In the genomic region with DNA sequence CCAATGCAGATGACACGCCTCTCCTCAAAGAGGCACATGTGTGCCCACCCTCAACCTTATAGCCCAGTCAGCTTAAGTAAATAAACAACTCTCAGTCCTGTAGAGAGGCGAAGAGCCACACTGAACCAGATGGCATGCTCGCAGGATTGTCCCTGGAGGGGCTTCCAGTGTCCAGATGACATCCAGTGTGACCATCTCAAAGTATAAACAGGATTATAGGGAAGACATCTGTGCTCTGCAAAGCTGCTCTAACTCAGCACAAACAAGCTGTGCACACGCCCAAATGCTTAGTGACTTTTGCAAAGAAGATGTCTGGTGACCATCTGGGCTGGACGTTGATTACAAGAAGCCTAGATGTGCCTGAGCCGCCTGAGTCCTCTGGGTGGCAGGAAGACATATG, we compare ENCODE assay signal across 24 mouse cellular contexts. TPM values are rescaled to one million over a fixed set of nuclear protein-coding genes. Genes with fewer than 3 reads are reported as not detected.
DNase-seq lines count a peak whose midpoint lies in the region; ATAC-seq and TF ChIP-seq lines count a peak whose summit lies in the region.
"Had no signal": no experiment of that assay in that cellular context is flagged by ENCODE, and none has a peak within 500 bp of the region (broad histone marks: within the 10 kb centered on the region; RNA-seq: fewer than 3 reads in every experiment).

No protein-coding gene starts in this region.

- ATAC-seq in hindbrain, embryonic 11.5 days (ENCODE audit: low FRiP score) = no peak
- ATAC-seq in hindbrain, embryonic 14.5 days (ENCODE audit: low FRiP score) = no peak
- peak; percentile 66; the same call in 1 of the 2 replicates for ATAC-seq in stomach, embryonic 16.5 days (ENCODE audit: insufficient read depth, low FRiP score)
- ATAC-seq in stomach, postnatal 0 days (ENCODE audit: low FRiP score, low TSS enrichment) = no peak
- ATAC-seq in erythroid progenitor cell, adult 5-6 weeks (replicated peaks; ENCODE audit: low FRiP score, poor library complexity, severe bottlenecking) = no peak
- ATAC-seq: forebrain, embryonic 13.5 days; intestine, embryonic 16.5 days had no signal

- no peaks in the 10 kb centered on the region for H3K9me3 ChIP-seq in hindbrain, embryonic 11.5 days (ENCODE audit: control insufficient read depth, low read length)
- no peaks in the 10 kb centered on the region for H3K9me3 ChIP-seq in hindbrain, embryonic 14.5 days (ENCODE audit: control insufficient read depth, low read length)
- no peaks in the 10 kb centered on the region for H3K9me3 ChIP-seq in stomach, embryonic 16.5 days (replicated peaks; ENCODE audit: control insufficient read depth, low read length)
- H3K9me3 ChIP-seq in stomach, postnatal 0 days (ENCODE audit: control insufficient read depth, low read length) = no peaks in the 10 kb centered on the region
- H3K9me3 ChIP-seq: forebrain, embryonic 13.5 days; limb, embryonic 12.5 days; lung, embryonic 15.5 days; neural tube, embryonic 12.5 days had no signal

- no peaks in the 10 kb centered on the region for H3K4me1 ChIP-seq in hindbrain, embryonic 11.5 days (replicated peaks; ENCODE audit: control insufficient read depth, insufficient read depth, low read length)
- no peaks in the 10 kb centered on the region for H3K4me1 ChIP-seq in hindbrain, embryonic 14.5 days (replicated peaks; ENCODE audit: control insufficient read depth, insufficient read depth, low read length)
- H3K4me1 ChIP-seq in stomach, embryonic 16.5 days (ENCODE audit: control insufficient read depth, insufficient read depth, low read length) = 0 out of 2 replicates have a peak, but pooled peaks cover 2% of the 10 kb centered on the region
- no peaks in the 10 kb centered on the region for H3K4me1 ChIP-seq in stomach, postnatal 0 days (replicated peaks; ENCODE audit: control insufficient read depth, insufficient read depth)
- H3K4me1 ChIP-seq in thymus, adult 2 months (replicated peaks; ENCODE audit: control insufficient read depth, insufficient read depth, low read length) = no peaks in the 10 kb centered on the region
- H3K4me1 ChIP-seq: forebrain, embryonic 13.5 days; liver, embryonic 13.5 days; lung, embryonic 15.5 days; neural tube, embryonic 12.5 days had no signal

- no peak overlapping the region for H3K4me2 ChIP-seq in hindbrain, embryonic 11.5 days (replicated peaks; ENCODE audit: low read depth, low read length)
- H3K4me2 ChIP-seq in hindbrain, embryonic 14.5 days (replicated peaks) = no peak overlapping the region
- H3K4me2 ChIP-seq in stomach, embryonic 16.5 days (ENCODE audit: low read depth, low read length) = no peak overlapping the region
- H3K4me2 ChIP-seq in stomach, postnatal 0 days (replicated peaks; ENCODE audit: low read depth) = no peak overlapping the region
- H3K4me2 ChIP-seq: forebrain, embryonic 13.5 days; limb, embryonic 12.5 days; liver, embryonic 13.5 days; lung, embryonic 15.5 days; neural tube, embryonic 12.5 days had no signal

- H3K4me3 ChIP-seq in hindbrain, embryonic 11.5 days (ENCODE audit: low read depth, low read length) = no peak overlapping the region
- no peak overlapping the region for H3K4me3 ChIP-seq in hindbrain, embryonic 14.5 days (replicated peaks; ENCODE audit: low read length)
- H3K4me3 ChIP-seq in stomach, embryonic 16.5 days (replicated peaks; ENCODE audit: low read length) = no peak overlapping the region
- no peak overlapping the region for H3K4me3 ChIP-seq in stomach, postnatal 0 days (ENCODE audit: low read depth, low read length)
- H3K4me3 ChIP-seq in thymus, adult 2 months (ENCODE audit: control insufficient read depth, insufficient read depth, low read length) = no peak overlapping the region
- H3K4me3 ChIP-seq: forebrain, embryonic 13.5 days; limb, embryonic 12.5 days; liver, embryonic 13.5 days; lung, embryonic 15.5 days; neural tube, embryonic 12.5 days had no signal

- 67% methylated on average over 6 of the region's 6 CpGs for WGBS in hindbrain, embryonic 11.5 days
- 56% methylated on average over 6 of the region's 6 CpGs for WGBS in hindbrain, embryonic 14.5 days
- 41% methylated on average over 6 of the region's 6 CpGs for WGBS in stomach, embryonic 16.5 days
- 39% methylated on average over 6 of the region's 6 CpGs for WGBS in stomach, postnatal 0 days
- WGBS in thymus, adult 2 months = 88% methylated on average over 6 of the region's 6 CpGs

- TF ChIP-seq CTCF in stomach, postnatal 0 days (IDR thresholded peaks at IDR 0.05; ENCODE audit: low read depth) = no peak
- TF ChIP-seq CTCF in thymus, adult 2 months (IDR thresholded peaks at IDR 0.05; ENCODE audit: borderline replicate concordance, control insufficient read depth, extremely low read depth, insufficient read depth, low read length, poor library complexity) = no peak

- peak; percentile 7 for DNase-seq in hindbrain, embryonic 11.5 days (ENCODE audit: low spot score)
- no peak for DNase-seq in hindbrain, embryonic 14.5 days (ENCODE audit: low spot score)
- DNase-seq in stomach, postnatal 0 days (ENCODE audit: low spot score) = no peak
- DNase-seq in mesoderm, embryonic 11.5 days (ENCODE audit: low read depth, low spot score) = peak; percentile 21
- DNase-seq in retina, postnatal 7 days (ENCODE audit: low read depth, low spot score) = peak; percentile 58
- DNase-seq in thymus, adult 2 months = no peak
- DNase-seq: adrenal gland, postnatal 25 days; cerebellum, adult 2 months; gastrocnemius, postnatal 25 days; kidney, postnatal 4 days; right cerebral cortex, postnatal 14 days; spleen, adult 18-20 months had no signal

- H3K9ac ChIP-seq in hindbrain, embryonic 11.5 days (ENCODE audit: low read depth, low read length) = no peak overlapping the region
- H3K9ac ChIP-seq in hindbrain, embryonic 14.5 days = no peak overlapping the region
- no peak overlapping the region for H3K9ac ChIP-seq in stomach, embryonic 16.5 days (ENCODE audit: low read length)
- H3K9ac ChIP-seq in stomach, postnatal 0 days (ENCODE audit: low read length) = no peak overlapping the region
- H3K9ac ChIP-seq: forebrain, embryonic 13.5 days; limb, embryonic 12.5 days; liver, embryonic 13.5 days; lung, embryonic 15.5 days; neural tube, embryonic 12.5 days had no signal

- no peak overlapping the region for H3K27ac ChIP-seq in hindbrain, embryonic 11.5 days (ENCODE audit: low read depth, low read length)
- no peak overlapping the region for H3K27ac ChIP-seq in hindbrain, embryonic 14.5 days
- no peak overlapping the region for H3K27ac ChIP-seq in stomach, embryonic 16.5 days (ENCODE audit: low read length)
- H3K27ac ChIP-seq in stomach, postnatal 0 days (replicated peaks) = no peak overlapping the region
- no peak overlapping the region for H3K27ac ChIP-seq in thymus, adult 2 months (ENCODE audit: control insufficient read depth, insufficient read depth, low read length)
- H3K27ac ChIP-seq: forebrain, embryonic 13.5 days; limb, embryonic 12.5 days; liver, embryonic 13.5 days; lung, embryonic 15.5 days; macrophage; neural tube, embryonic 12.5 days had no signal

- no peak for TF ChIP-seq POLR2A in thymus, adult 2 months (IDR thresholded peaks at IDR 0.05; ENCODE audit: control insufficient read depth, extremely low read depth, insufficient read depth, low read length, poor library complexity)

- H3K36me3 ChIP-seq in hindbrain, embryonic 11.5 days (ENCODE audit: control insufficient read depth, insufficient read depth, low read length) = no peaks in the 10 kb centered on the region
- H3K36me3 ChIP-seq in hindbrain, embryonic 14.5 days (replicated peaks; ENCODE audit: control insufficient read depth, insufficient read depth) = no peaks in the 10 kb centered on the region
- no peaks in the 10 kb centered on the region for H3K36me3 ChIP-seq in stomach, embryonic 16.5 days (ENCODE audit: control insufficient read depth, insufficient read depth, low read length)
- H3K36me3 ChIP-seq in stomach, postnatal 0 days (ENCODE audit: control insufficient read depth, insufficient read depth, low read length) = no peaks in the 10 kb centered on the region
- no peaks in the 10 kb centered on the region for H3K36me3 ChIP-seq in thymus, adult 2 months (ENCODE audit: control insufficient read depth, insufficient read depth, low read length)
- H3K36me3 ChIP-seq: limb, embryonic 12.5 days; liver, embryonic 13.5 days; lung, embryonic 15.5 days; neural tube, embryonic 12.5 days had no signal

- no peak for TF ChIP-seq EP300 in stomach, postnatal 0 days (optimal IDR thresholded peaks at IDR 0.05)

- H3K27me3 ChIP-seq in hindbrain, embryonic 11.5 days (ENCODE audit: control insufficient read depth, insufficient read depth, low read length) = no peaks in the 10 kb centered on the region
- H3K27me3 ChIP-seq in hindbrain, embryonic 14.5 days (ENCODE audit: control insufficient read depth, insufficient read depth, low read length) = no peaks in the 10 kb centered on the region
- H3K27me3 ChIP-seq in stomach, embryonic 16.5 days (ENCODE audit: control insufficient read depth, insufficient read depth, low read length) = no peaks in the 10 kb centered on the region
- H3K27me3 ChIP-seq in stomach, postnatal 0 days (ENCODE audit: control insufficient read depth, insufficient read depth, low read length) = no peaks in the 10 kb centered on the region
- no peaks in the 10 kb centered on the region for H3K27me3 ChIP-seq in thymus, adult 2 months (ENCODE audit: control insufficient read depth, insufficient read depth, low read length)
- H3K27me3 ChIP-seq: CH12.LX; forebrain, embryonic 13.5 days; limb, embryonic 12.5 days; liver, embryonic 13.5 days; lung, embryonic 15.5 days; neural tube, embryonic 12.5 days had no signal

RNA-seq across cellular contexts. Expression of gene Sdk1, which starts 58.8 kb away (rescaled TPM):
- polyA plus RNA-seq in hindbrain, embryonic 11.5 days (2014; fragmentation: Nextera tagmentation; extraction: Ambion mirVana) = 1.1 and 1.5 TPM in 2 replicates
- 2.5 TPM in 2 replicates for polyA plus RNA-seq in hindbrain, embryonic 14.5 days (2014; fragmentation: Nextera tagmentation; extraction: Ambion mirVana)
- 3.2 and 3.4 TPM in 2 replicates for polyA plus RNA-seq in stomach, embryonic 16.5 days (2015; fragmentation: Nextera tagmentation; extraction: Ambion mirVana)
- polyA plus RNA-seq in stomach, postnatal 0 days (2015; fragmentation: Nextera tagmentation; extraction: Ambion mirVana) = 1.1 and 1.3 TPM in 2 replicates
- total RNA-seq in erythroid progenitor cell, adult 5-6 weeks (2015; ENCODE audit: low replicate concordance) = not detected in 2 replicates
- total RNA-seq in erythroid progenitor cell, adult 5-6 weeks (2017; ENCODE audit: low replicate concordance) = not detected in 2 replicates
- 1.4 and 1.6 TPM in 2 replicates for polyA plus RNA-seq in thymus, adult 2 months (2012; rRNA removed)
- total RNA-seq: MEL; monocyte, adult 5-6 weeks had no signal
- polyA plus RNA-seq: macrophage had no signal

Comparison
In these comparisons a context has a peak if more than half of its experiments do, and no peak if none do; other contexts are left out.
1. DNase-seq: peak in hindbrain, embryonic 11.5 days (single experiment), mesoderm, embryonic 11.5 days (single experiment) and retina, postnatal 7 days (single experiment); none in hindbrain, embryonic 14.5 days (single experiment), stomach, postnatal 0 days (single experiment) and thymus, adult 2 months (single experiment).